Mouse (Mus musculus): ENCODE measurements around the gene Cnpy3.

The Cnpy3 gene

DNA sequence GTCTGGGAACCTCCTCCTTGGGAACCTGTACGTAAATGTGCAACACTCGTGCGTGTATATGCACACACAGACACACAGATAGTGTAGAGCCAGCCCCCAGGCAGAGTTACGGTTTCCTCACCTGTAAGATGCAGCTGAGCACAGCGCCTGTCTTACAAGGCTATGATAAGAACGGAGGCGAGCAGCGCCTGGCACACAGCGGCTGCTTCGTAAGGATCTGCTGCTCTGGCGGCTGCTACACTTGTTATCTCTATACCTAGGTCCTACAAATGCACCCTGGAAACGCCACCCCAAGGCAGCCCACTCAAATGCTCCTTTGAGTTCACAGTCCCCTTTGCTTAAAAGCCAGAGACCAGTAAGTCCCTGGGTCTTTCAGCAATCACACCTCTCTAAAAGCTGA is 61.3 kb downstream of the Cnpy3 start:
- no peak for ATAC-seq (ENCODE audit: insufficient number of reproducible peaks, low FRiP score, low TSS enrichment)

DNA sequence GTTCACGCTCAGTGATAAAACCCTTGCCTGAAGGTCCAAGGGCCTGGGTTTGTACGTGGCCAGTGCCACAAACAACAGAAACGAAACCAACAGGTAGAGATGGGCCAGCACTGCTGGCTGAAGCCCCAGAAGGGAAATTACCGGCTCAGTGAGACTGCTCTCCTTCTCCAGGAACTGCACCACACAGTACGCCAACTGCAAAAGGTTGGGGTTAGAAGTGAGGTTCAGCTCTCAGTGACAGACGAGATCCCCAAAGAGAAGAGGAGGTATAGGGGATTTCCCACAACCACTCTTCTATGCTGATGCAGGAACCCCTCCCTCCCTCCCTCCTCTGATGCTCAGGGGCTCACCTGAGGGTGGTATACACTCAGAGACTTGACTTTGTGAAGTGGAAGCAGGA is 66.1 kb downstream of the Cnpy3 start:
- ATAC-seq (ENCODE audit: insufficient number of reproducible peaks, low FRiP score, low TSS enrichment) = no peak
